Mouse (Mus musculus) mouse embryonic stem cell (cell line): ENCODE results near the gene Nup210l.

Experiments used
- in situ Hi-C, 2 experiments: fragments of 300-500 bp; cut with MboI; formaldehyde crosslinking; loops; 1 replicate in 1 of 2; 3 replicates in 1 of 2; pipeline ENCODE4 v1.14.3; 2019 to 2020; ENCODE audit warnings: low sequenced_read_pairs in 2 of 2, low pct_unique_long_range_greater_than_20kb in 1 of 2, mixed read lengths in 1 of 2; ENCODE audit not compliant: unreplicated experiment in 1 of 2

The Nup210l gene

DNA sequence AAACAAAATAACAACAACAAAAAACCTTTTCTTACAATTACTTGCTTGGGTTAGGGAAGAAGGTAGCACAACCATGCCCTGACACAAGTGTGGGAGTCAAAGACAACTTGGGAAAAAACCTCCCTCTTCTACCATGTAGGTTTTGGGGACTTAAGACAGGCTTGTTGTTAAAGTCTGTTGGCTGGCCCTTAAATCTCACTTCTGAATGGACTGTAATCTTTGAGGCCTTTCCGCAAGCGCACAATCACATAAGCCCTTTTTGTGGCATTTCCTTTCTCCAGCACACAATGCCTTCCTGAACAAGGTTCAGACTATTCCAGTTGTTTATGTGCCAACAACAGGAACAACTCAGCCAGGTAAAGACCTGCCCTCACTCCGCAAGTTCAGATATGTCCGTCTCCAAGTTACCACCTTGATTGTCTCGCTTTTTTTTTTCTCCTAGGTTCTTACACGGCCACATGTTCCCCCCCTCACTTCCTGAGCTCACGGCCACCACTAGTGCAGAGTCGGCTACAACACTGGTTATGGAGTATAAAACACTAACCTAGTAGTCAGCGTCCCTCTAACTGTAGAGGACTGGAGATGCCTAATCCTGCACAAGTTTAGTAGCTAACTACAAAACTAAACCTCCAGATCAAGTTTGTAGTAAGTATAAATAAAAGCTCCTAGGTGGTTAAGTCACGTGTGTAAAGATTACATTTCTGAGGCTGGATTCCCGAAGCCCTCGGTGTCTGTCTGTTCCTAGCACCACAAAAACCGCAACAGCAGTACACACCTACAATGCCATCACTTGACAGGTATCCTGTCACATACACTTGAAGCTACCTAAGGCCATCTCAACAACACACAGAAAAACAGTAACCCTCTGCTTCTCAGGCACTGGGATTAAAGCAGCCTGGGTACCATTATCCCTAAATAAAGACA lies 107.8 kb downstream of the Nup210l start:
- in situ Hi-C loops = no loop called here

DNA sequence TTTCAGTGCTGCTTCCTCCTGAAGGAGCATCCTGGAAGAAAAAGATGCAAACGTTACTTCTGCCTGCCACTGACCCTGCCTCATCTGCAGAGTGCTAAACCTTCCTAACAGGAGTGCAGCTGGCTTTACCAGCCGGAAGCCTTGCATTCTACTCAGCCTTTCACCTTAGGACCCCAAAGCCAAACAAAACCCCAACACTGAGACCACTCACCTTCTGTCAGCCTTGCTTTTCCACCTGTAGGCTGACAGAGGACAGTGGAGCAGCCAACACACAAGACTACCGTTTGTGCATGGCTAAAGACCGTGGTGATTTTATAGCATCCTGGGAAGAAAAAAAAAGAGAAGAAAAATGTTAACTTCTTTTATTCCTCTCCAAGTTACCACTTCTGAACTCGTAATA lies 108.8 kb downstream of the Nup210l start:
- in situ Hi-C loops = no loop called here

DNA sequence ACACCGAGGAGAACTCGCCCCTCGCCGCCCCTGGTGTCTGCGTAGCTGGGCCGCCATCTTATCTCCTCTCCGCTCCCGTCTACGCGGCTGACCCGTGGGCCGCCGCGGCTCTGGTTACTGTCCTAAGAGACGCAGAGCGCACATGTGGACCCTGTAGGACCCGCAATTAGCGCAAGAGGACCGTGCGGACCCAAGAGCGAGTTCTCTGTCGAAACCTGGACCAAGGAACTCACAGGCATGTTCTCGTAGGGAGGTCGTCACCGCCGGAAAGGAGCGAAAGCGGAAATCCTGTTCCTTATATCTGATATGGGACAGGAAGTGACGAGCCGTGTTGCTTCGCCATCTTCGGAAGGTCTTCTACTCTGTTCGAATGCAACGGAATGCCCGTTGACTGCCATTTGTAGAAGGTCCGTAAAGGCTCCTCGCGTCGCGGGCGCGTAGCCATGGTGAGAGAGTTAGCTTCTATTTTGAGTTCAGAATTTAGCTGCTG lies 109.5 kb downstream of the Nup210l start, which contains the start of the genes Rps27 and Rab13:
TSS of gene Rps27 (minus strand) at position 275 of the 490 bp plus-strand sequence.
TSS of gene Rab13 (plus strand) at position 319 of the 490 bp plus-strand sequence.
- in situ Hi-C loops = no loop called here

DNA sequence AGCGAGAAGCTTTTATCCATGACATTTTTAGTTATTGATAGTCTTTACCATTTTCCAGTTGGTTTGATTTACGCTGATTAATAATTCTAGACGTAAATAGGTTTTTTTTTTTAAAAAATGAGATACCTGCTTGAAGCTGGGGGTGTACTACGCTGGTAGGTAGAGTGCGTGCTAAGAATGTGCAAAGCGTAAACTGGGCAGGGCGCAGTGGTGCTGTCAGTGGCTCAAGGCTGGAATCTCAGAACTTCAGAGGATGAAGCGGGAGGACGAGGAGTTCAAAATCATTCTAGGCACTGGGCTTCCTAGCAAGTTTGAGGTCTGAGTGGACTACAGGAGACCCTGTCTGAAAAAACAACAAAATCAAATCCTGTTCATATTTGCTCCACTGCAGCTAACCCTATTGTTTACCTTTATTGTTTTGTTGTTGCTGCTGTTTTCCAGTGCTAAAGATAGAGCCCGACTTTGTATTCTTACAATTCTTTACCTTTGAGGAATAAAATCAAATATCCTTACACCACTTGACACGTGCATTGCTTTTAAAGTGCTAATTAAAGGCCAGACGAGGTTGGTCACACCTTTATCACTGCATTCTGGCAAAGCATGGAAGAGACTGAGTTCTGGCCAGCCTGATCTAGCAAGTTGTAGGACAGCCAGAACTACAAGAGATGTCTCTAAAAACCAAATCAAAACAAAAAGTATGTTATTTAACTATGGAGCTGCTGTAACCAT lies 110.2 kb downstream of the Nup210l start:
- in situ Hi-C loops = no loop called here

DNA sequence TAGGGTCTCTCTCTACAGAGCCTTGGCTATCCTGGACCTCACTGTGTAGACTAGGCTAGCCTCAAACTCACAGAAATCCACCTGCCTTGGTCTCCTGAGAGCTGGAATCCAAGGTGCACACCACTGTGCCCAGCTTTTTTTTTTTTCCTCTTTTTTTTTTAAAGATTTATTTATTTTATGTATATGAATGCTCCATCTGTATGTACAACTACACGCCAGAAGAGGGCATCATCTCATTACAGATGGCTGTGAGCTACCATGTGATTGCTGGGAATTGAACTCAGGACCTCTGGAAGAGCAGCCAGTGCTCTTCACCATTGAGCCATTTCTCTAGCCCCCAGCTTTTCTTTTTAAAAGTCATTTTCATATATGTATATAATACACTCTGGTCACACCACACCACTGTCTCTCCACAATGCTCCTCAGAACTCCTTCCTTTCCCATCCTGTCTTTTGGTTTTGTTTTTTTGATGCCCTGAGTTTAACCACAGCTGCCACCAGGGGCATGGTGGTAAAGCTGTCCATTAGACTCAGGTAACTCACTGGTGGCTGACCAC lies 112.0 kb downstream of the Nup210l start:
- in situ Hi-C loops = no loop called here

DNA sequence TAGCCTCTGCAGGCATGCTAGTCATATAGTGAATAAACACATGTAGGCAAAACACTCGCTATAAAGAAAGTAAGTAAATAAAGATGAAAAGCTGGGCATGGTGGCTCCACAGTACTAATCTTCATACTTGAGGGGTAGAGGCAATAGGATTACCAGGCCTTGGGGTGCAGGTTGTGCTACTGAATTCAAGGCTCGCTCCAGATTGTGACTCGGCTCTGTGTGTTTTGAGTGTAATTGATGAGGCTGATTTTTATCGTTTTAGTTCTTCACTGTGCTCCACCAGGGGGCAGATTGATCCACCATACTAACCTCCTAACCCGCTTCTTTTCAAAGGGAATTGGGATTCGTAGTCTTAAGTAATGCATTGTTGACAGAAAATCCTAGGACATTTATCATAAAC lies 116.2 kb downstream of the Nup210l start:
- in situ Hi-C loops = loop anchor here in 1 of 2 experiments (10.0 kb wide), 1 partner anchor 155 kb away; no protein-coding TSS in a partner anchor

DNA sequence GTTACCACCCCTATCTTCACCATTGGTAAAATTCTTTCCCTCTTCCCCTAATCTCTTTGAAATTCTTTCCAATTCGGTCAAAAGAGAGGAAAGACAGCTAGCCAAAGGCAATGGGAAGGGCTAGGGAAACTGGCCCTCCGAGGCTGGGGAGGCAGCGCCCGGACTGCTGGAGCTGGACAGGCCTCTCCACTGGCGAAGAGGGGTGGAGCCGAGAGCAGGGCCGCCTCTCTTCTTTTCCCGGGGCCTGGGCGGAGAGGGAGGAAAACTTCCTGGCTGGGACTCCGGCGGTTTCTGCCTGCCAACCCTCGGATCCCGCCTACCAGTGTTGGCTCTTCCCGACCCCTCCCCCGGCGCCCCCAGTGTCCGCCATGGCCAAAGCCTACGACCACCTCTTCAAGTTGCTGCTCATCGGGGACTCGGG lies 116.6 kb downstream of the Nup210l start:
- in situ Hi-C loops = loop anchor here in 1 of 2 experiments (10.0 kb wide), 1 partner anchor 154 kb away; no protein-coding TSS in a partner anchor

DNA sequence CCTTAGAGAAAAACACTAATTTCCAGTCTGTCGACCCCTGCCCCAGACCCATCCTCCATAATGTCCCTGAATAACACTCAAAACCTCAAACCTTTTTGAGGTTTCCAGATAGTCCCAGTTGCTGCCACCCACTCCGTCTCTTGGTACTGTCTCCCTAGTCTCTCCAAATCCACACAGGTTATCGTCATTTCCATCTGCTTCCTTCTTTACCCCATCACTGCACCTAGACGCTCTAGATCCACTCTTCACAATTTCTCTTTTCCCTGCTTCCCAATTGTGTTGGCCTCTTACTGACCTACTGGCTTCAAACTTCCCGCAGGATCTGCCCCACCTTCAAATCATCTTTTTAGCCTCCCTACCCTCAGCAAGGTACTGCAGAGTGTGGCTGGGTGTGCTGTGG lies 117.2 kb downstream of the Nup210l start:
- in situ Hi-C loops = loop anchor here in 1 of 2 experiments (10.0 kb wide), 1 partner anchor 154 kb away; no protein-coding TSS in a partner anchor

DNA sequence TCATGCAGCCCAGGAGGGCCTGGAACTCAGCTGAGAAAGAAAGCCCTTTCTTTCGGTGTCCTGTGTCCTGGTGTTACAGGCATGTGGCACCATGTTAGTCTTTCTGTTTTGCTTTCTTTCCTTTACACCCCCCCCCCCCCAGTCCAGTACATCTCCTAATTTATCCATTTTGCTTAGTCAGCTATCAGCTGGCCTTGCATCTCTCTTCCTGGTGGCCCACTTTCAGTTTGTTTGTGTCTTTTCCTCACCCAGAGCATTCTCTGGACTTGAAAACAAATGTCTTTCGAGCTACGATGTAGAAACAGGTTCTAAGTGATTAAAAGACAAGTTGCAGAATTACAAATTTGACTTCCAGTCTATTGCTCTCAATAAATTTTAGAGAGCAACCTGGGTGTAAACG lies 118.5 kb downstream of the Nup210l start:
- in situ Hi-C loops = loop anchor here in 1 of 2 experiments (10.0 kb wide), 1 partner anchor 152 kb away; no protein-coding TSS in a partner anchor

DNA sequence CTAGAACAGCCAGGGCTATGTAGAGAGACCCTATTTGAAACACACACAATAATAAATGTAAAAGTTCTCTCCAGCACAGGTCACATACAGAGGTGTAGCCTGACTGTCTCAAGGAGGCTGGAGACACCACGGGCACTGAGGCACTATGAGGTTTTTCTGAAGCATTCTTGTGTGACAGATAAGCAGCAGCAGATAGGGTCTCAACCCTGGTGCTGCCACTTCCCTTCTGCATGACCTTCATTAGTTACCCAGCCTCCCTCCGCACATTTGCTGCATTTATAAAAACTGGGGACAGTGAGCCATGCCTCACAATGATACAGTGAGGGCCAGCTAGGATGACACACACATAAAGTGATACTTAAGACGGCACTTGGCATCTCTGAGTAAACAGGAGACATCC lies 119.0 kb downstream of the Nup210l start:
- in situ Hi-C loops = loop anchor here in 1 of 2 experiments (10.0 kb wide), 1 partner anchor 152 kb away; no protein-coding TSS in a partner anchor

DNA sequence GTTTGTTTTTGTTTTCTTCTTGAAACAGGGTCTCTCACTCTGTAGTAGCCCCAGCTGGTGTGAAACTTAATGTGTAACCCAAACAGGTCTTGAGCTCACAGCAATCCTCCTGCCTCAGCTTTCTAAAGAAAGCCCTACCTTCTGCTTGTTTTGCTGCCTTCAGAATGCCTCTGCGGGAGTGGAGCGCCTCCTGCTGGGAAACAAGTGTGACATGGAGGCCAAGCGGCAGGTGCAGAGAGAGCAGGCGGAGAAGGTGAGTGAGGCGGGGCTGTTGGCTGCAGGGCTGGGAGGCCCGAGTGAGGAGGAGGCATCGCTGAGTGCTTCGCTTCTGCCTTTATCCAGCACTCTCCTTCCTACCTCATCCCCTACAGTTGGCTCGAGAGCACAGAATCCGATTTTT lies 120.4 kb downstream of the Nup210l start:
- in situ Hi-C loops = loop anchor here in 1 of 2 experiments (10.0 kb wide), 1 partner anchor 150 kb away; no protein-coding TSS in a partner anchor

DNA sequence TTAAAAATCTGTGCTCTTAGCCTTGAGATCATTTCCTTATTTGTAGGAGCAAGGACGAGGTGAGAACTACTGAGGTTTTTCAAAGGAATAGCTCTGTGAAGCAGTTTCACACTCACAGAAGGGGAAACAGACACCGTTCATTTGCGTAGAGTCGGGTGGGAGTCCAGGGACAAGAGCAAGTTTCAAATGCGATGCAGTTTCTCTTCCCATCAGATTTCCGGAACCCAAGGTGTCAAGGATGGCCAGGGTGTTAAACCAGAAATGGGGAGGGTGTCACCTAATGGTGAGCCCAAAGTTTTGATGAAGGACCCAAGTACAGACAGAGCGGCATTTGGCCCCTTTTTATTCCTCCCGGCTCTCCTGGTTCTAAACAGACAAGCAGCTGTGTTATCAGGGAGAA lies 127.1 kb downstream of the Nup210l start:
- in situ Hi-C loops = no loop called here

DNA sequence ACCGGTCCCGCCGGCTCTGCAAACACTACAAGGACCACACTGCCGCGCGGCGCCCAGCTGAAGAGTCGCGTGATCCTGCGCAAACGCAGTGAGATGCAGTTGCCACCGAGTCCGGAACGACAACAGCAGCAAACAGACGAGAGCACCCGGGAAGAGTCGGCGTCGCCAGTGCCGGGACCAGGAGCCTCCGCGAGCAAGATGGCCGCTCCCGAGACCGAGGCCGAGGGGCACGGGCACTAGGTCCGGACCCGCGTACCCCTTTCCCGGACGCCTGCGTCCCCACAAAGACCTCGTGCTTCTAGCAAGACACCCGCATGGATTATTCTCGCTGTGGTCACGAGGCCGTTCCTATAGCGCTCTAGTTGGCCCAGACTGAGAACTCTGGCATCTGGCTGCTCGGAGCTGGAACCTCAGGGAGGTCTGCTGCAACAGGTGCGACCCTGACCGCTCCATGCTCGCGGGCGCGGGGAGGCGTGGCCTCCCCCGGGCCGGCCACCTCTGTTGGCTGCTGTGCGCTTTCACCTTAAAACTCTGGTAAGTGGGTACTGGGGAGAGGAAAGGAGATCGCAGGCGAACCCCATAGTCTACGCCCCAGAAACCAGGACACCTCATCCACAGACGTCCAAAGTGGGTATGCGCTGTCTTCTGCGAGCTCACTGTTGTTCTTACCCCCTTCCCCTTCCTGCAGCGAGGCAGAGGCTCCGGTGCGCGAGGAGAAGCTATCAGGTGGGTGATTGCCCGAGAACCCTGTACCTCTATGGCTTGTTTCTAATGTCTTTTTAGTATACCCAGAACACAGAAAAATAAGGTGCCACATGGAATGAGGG lies 127.8 kb downstream of the Nup210l start, which contains the start of gene Jtb:
TSS of gene Jtb (plus strand) at position 91 of the 827 bp plus-strand sequence.
- in situ Hi-C loops = no loop called here

DNA sequence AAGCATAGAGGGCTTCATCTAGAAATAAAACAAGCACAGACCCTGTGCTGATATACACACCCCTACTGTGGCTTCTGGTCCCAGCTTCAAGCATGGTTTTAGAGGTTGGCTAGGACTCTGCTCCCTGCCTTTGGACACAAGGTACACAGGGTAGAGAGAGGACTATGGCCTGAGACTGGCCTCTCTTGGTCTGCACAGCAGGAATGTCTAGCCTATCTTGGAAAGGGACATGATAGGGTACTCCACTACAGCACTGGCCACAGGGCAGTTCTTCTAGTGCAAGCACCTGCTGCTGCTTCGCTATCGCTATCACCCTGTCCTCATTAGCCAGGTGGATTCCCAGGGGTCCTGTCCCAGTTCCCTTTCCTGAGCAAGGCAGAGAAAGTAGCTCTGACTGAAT lies 137.3 kb downstream of the Nup210l start:
- in situ Hi-C loops = no loop called here

DNA sequence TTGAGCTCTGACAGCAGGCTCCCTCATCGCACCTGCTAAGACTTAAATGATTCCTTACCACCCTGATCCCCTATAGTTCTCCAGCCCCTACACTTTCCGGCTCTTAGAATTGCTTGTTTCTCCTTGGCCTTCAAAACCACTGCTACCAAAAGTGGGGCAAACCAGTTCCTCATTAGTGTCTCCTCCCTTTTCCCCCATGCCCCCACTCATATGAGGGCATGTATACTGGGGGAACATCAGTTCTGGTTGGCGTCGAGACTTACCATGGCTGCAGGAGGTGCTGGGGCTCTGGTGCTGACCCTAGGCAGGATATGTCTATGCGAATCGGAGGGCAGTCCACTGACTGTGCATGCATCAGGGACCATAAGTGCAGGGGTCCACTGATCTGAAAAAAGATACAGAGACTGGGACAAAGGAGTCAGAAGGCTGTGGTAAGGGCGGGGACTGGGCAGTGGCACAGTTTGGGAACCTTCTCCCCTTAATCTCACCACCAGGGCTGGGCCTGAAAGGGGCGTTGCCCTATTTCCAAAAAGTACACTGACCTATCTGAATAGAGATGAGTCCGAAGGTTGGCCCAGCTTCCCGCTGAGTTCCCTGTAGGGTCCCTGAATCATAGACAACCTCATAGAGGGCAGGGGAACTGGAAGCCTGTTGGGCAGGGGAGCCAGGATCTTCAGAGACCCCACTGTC lies 137.9 kb downstream of the Nup210l start:
- in situ Hi-C loops = no loop called here

DNA sequence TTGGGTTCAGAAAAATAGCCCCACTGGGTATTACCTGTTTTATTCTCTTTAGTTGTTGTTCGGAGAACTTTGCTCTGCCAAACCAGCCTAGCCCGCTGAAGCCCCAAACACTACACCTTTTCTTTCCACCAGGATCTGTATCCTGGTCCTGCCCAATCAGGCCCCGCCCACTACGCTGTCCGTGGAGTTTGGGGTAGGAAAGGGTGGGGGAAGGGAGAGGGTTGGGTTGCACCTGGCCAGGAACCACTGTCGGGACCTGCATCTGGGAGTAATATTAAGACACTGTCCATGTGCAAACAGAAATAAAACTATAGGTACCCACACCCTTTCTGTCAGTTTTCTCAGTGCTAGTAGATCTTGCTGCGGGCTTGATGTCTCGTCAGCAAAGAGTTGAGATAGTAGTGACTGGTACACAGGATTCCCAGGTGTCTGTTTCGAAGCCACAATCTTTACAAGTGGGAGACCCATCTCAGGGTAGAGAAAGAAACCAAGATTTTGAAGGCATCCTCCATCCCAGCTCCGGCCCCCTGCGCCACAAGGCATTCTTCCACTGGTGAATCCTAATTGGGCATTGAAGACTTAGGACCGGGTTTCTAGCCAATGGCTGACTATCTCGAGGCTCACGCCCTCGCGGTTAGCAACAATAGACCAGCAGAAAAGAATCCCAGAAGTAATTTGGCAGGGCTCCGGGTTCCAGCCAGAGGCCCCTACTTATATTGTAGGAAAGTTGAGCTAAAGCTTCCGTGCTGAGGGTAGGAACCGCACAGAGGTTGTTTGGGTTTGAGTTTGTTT lies 139.2 kb downstream of the Nup210l start, which contains the start of gene Creb3l4:
TSS of gene Creb3l4 (minus strand) at position 529 of the 792 bp plus-strand sequence.
- in situ Hi-C loops = no loop called here
